Mouse (Mus musculus) spleen, postnatal 10 days (tissue): ENCODE results near the gene Gnaq.
"Not testable (repeated sequence)": the region's sequence is repeated elsewhere in the genome, so short reads cannot be mapped to it uniquely, and the experiment has no call there.

Experiments
- DNase-seq, 2 experiments: peaks; one replicate each; pipeline ENCODE4 v3.0.0; 2021 to 2022; ENCODE audit warnings: low spot score in 2 of 2

Gene Gnaq

DNA sequence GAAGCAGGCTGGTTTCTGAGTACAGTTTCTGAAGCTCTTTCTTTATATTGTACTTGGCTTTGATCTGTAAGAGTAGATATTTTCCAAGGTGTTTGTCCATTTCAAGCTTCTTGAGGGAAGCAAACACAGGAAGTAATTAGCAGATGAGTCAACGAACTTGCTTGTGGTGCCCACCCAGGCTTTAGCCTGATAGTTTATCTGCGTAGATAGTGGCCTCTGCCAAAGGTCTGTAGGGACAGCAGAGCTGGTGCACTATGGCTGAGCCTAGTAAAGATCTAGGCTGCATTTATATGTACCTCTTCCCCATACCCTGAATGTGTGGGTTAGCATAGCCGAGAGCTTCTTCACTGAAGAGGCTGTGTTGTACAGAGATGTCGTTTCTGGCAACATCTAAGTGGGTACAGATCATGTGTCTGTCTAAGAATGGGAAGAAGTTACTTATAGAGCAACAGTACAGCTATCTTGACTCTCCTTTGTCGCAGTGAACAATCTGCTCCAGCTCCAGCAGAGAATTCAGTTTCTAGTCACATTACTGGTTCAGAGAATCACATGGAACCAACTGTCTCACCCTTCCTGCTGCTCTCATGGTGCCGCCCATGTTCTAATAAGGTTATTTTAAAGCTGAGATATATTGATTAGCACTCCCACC lies 127.3 kb downstream of the Gnaq start:
- DNase-seq, result no peak

DNA sequence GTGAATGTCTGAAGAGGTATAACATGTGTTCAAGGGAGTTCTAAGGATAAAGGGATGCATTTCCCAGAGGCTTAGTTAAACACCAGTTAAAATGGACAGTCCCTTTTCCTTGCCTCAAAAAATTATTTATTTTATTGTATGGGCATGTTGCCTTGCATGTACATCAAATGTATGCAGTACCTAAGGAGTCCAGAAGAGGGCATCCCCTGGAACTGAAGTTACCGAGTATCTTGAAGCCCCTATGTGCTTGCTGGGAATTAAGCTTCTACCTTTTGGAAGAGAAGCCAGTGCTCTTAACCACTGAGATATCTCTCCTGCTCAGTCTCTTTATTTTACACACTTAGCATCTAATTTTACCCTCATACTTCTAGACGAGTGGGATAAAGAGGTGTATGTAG lies 127.8 kb downstream of the Gnaq start:
- no peak for DNase-seq

DNA sequence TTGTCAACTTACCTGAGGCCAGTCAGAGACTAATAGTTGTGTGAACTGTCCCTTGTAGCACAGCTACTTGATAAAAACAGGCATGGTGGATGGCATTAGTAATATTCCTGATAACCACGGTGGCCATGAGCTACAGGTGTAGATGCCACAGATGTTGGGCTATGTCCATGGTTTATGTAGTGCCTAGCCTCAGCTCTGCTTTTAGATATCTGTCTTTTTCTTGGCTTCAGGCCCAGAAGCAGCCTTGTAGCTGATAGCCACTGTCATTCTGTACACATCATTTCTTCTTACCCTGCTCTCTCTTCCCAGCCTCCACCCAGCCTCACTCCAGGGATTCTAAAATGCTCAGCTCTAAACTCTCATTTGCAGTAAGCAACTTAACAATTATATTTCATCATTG lies 128.3 kb downstream of the Gnaq start:
- no peak for DNase-seq

DNA sequence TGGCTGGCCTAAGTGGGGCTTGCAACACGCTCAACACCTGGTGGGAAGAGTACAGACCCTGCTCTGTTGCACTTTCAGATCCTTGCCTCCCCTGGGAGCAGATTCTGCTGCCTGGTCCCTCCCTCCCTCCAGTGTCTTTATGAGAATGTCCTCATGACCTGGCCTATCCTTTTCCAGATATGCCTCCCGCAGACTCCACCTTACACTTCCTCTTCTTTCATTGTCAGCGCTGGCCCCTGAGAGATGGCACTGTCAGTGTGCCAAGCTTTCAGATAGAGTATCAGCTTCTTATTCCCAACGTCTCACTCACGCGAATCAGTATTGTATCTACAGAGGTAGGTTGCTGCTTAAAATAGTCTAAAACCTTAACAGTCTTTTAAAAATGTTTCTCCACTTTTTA lies 129.0 kb downstream of the Gnaq start:
- no peak for DNase-seq

DNA sequence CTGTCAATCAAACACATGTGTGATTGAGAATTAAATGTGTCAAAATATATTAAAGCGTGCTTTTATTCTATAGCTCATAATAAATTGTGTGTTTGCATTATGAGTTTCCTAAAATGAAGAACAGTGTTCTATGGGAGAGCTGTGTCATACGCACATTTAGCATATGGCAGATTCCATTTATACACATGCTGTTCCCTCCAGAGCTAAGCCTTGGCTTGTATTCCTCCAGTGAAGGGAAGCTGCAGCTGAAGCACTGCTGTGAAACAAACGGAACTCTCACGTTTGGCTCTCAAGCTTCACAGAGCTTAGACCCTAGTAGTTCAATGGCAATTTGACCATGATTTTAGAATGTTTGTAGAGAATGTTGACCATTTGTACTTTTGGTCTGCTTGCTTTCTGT lies 129.7 kb downstream of the Gnaq start:
- DNase-seq, result no peak

DNA sequence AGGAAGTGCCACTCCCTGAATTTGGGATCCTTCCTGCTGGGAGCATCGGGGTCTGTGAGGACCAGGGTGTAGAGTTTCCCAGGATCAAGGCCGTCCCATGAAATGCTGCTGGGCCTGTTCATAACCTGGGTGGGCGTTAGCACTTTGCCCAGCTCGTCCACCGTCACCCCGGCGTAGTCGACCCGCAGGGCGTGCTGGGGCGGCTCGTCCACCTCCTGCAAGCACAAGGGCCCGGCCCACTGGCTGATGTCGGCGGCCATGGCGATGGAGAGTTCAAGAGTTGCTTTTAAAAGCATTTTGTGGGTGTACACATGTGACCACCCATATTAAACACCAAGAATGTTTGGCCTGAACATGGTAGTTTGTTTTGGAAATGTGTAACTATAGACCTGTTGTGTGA lies 134.7 kb downstream of the Gnaq start:
- not testable (repeated sequence) for DNase-seq

DNA sequence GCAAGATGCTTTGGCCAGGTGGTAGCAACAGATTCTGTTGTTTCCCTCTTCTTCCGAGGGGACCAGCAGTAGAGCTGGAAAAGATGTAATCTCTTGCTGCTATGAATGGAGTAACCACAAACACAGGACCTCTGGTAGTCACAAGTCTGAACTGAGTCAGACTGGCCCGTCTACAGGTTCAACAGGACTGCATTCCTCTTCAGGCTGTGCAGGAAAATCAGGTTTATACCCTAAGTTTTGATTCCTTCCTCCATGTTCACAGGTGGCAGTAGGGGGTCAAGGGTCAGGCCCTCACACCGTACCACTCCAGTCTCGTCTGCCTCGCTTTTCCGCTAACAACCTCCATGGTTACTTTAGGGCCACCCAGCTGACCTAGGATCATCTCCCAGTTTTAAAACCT lies 137.6 kb downstream of the Gnaq start:
- no peak for DNase-seq

DNA sequence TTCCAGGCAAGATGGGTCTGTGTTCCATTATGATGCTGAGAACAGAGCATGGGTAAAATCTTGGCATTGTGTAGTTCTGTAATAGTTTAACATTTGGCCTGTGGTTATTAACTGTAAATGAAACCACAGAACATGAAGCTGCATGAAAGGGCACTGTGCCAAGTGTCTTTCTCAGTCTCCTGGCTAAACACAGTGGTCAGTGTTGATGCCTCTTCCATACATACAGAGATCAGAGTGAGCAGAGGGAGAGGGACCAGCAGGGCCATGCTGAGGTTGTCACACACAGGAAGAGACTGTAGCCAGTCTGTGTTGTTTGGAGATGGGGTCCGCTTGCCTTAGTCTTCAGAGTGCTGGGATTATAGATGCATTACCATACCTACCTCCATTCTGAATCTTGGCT lies 138.4 kb downstream of the Gnaq start:
- DNase-seq, result no peak

DNA sequence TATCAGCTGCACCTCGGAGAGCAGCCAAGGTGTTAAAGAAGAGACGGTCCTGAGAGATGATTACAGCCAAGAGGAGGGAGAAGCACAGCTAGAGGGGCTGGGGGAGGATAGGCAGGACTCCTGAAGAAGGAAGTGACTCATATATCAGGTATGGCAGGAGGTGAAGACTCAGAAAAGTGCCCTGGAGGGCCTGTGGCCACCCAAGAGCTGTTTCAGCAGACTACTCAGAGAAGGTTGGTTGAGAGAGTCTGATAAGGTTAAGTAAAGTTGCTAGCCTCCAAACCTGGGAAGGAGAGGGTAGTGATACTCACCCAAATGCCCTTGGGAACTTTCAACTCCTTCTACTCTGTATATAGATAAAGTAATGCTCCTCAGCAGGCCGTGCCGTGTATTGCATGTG lies 140.4 kb downstream of the Gnaq start:
- no peak for DNase-seq

DNA sequence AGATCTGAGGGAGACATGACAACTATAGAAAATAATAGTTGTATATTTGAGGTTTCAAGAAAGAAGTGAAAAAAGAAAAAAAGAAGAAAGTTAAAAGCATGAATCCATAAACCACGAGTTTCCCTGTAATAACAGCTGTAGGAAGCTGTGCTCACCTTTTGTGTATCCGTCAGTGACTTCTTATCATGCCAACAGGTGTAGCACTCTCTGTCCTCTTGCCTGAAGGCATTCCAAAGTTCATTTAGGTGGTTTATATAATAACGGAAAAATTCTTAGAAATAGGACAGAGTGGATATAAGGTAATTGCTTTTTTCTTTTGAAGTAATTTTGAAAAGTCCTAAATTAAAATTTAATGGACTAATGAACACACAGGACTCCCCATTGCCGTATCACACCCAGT lies 147.6 kb downstream of the Gnaq start:
- no peak for DNase-seq

DNA sequence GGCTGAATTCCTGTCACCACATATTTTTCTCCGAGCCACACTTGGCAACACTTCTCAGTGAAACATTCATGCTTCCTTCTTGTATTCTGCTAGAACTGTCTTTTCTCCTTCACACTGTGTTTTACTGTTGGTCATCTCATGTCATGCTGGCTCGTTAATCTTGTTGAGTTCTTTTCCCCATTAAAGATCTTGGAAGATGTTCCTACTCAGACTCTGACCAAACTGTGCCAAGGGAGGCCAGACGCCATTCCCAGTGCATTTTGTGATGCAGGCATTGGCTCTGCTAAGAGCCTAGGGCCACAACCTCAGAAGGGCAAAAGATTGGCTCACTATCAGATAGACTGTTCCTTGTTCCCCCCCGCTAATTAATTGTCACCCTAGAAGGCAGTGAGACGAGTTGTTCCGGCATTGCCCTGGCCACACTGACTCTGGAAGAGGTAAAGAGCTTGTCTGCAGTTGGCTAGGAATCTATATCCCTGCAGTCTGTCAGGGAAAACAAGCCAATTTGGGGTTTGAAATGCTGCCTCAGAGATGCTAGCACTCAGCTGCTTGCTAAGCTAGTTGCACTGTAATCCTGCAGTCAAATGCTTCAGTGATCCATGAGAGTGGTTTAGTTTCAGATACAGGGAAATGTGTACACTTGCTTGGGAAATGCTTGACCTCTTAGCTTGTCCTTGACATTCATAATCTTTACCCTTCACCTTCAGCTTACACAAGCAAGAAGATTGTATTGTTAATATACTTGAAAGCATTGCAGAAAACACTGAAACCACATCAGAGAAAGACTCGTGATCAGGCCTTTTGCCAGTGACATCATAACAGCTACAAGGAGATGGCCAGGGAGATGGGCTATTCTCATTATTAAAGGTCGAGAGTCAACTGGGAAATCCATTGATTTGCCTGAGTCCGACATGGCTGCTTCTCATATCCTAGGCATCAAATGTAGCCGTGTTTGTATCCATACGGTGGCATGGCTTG lies 152.7 kb downstream of the Gnaq start:
- DNase-seq, result no peak

DNA sequence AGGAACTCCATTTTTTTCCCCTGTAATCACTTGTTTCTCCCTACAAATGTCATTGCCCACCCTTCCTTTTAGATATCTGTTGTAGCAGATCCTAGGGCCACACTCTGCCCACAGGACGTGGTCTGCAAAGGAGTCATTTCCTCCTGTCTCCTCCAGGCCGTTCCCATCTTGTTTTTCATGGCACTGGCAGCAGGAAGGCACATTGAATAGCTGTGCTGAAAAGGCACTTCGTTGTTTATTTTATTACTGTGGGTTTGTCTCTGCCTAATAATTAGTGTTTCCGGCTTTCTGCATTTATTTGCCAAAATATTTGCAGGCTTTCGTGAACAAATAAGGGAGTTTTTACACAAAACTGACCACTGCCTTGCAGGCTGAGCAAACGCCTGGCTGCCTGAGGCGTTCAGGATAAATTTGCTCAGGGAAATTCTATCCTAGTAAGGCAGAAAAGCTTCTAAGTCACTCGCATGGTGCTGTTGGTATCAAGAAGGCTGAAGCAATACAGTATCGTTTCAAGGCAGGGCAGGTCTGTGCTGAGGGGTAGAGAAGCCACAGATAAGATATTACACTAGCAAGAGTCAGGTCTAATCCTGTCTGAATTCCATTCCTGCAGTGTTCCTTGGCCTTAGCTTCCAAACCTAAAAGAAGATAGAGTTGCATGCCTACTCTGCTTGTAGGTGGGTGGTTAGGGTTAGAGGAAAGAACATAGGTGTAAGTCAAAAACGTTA lies 154.0 kb downstream of the Gnaq start:
- no peak for DNase-seq

DNA sequence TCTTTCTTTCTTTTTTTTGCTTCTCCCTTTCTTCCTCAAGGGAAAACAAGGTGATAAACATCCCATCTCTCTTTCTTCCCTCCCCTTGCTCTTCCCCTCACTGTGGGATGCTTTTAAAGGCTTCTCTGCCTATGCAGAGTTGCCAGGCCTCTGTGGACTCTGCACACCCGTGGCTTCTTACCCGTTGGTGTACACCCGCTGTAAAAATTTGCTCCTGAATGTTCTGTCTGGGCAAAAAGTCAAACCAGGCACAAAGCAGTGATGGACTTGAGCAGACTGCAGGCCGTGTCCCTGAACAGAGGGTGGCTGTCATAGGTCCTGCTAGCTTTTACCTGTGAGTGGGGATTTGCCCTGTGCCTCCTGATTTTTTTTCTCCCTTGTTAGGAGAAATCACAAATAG lies 154.7 kb downstream of the Gnaq start:
- no peak for DNase-seq

DNA sequence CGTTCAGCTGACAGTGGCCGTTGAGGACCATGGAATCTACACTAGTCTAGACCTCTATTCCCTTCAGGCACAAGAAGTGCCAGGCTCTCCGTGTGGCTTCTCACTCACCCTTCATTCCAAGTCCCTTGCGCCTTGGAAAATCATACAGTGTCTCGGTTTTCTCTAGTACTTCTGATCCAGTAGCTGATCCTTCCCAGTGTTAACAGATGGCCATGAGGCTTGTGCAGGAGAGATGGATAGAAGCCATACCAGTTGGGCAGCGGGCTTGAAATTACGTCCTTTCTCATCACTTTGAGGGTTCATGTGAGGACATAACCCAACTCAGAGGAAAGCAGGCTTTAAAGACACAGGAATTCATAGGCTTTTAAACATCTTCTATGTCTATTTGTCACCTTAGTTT lies 155.3 kb downstream of the Gnaq start:
- no peak for DNase-seq

DNA sequence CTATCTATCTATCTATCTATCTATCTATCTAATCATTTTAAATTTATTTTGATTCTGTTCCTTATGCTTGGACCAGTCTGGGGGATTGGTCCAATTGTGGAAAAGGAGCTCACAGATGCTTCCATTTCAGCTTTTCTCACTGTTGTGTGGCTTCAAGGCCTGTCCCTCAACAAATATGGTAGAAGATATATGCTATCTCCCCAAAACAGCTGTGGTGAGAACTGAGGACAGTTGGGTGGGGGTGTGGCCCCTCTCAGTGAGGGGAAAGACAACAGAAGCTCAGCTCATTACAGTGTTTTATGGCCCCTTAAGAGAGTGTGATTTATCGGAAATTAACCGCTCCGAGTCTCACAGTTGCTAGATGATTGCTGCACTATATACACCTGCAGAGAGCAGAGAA lies 158.5 kb downstream of the Gnaq start:
- DNase-seq, result no peak

DNA sequence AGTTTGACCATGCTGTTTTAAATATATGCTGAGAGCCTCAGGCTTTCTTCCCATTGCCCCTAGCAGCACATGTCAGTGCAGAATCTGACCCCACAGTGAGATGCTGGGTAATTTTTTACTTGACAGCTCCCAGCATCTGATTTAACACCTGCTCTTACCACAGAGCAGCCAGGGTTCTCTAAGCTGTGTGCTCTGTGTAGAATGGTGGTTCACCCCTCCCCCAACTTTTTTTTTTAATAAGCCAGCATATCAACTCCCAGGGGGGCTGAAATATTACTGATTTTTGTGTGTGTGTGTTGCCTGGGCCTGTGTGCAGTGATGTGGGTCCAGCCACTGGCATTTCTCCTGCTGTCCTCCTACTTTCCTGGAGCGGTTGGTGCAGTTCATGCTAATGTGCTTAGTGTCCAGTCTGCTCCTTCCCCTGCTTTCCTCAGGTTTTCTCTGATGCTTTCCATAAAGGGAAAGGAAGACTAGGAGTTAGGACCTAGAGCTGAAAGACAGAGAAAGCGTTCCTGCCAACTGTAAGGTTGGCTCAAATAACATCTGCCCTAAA lies 159.5 kb downstream of the Gnaq start:
- no peak for DNase-seq

DNA sequence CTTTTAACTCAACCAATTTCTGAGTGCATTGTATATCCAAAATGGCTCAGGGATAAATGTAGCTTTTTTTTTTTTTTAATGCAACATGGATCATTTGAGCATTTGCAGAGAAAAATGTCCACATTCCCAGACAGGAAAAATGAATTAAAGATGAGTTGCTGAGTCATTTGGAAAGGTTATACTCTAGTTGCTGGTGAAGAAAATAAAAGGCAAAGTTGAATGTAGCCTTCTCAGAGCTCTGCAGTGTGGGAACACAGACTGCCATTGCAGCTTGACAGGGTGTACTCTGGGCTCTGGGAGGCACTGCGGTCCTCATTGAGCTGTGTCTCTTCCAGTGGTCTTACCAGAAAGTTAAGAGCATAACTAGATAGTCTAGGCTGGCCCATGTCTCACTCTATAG lies 160.3 kb downstream of the Gnaq start:
- no peak for DNase-seq

DNA sequence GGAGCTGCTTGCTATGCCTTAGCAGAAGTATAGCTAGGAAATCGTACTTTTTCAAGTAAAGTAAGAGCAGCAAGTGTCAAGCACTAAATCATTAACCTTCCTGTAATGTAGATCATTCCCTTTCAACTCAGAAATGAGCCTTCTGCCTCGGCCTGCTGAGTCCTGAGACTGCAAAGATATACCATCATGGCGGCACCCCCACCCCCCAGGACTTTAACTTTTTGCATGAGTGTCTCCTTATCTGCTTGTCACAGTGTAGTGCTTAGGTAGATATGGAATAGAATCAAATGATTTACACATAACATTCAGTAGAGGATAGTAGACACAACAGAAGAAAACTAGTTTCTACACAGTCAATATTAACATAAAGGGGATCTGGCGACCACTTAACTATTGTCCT lies 167.8 kb downstream of the Gnaq start:
- DNase-seq, result no peak

DNA sequence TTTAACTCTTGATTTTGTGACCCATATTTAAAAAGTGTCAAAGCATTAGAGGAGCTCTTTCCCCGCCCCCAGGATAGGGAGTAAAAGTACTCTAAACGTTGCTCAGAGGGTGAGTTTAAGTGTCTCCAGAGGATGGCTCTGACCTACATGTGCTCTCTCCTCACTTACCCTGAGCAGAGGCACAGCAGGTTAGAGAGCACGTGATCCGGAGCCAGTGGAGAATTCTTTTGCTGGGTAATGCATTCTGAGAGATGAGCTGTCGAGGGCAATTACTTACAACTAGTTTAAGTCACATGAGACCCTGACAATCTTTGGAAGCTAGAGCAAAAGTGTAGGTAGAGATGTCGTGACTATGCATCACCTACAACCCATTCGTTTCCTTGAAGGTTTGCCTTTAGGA lies 168.7 kb downstream of the Gnaq start:
- no peak for DNase-seq

DNA sequence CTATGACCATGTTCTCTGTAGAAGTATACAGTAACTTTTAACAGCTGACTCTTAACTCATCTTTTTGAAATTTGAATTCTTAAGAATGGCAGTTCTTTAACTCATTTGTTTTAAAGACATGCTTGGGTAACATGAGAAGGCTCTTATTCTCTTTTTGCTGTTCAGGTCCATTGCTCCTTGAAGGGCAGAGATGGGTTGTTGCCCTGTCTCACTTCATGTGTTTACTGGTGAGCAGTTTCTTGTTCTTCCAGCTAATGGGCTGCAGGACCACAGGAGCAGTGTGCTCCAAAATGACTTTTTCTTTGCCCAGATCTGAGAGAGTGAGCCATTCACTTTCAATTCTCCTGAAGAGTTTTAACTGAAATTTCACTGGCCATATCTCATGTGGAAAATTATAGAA lies 176.4 kb downstream of the Gnaq start:
- no peak for DNase-seq

DNA sequence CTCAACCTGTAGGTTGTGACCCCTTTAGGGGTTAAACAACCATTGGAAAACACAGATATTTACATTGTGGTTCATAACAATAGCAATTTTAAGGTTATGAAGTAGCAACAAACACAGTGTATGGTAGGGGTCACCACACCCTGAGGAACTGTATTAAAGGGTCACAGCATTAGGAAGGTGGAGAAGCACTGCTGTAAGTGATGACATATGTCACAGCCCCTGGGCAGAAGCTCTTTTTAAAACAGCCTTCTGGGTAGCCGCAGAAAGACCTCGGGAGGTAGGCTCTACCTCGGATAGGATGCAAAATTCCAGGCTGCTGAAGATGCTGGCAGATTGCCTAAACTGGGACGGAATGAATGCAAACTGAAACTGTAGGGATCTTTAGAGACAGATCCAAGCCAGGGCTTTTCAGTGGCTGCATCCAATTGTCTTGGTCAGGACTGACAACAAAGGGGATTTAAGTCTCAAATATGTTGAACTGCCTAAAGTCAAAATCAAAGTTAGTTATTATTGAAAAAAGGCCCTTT lies 181.7 kb downstream of the Gnaq start:
- no peak for DNase-seq

DNA sequence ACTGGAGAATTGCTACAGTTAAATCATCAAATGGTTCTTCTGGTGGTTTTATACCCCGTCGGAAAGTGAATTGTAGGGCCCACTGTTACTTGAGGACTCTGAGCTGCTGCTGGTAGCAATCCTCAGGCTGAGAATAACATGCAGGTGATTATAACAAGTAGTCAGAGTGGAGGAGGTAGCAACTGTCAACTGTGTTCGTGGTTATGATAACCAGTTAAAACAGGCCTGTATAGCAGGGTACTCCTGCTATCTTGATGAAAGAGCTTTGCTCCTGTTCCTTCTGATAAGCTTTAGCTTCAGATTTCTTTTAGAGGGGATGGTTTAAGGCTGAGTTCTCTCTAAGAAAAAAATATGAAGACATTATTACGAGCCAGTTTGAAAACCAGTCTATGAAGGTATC lies 182.9 kb downstream of the Gnaq start:
- DNase-seq, result no peak
